Mouse (Mus musculus): ENCODE measurements around the gene 6030458C11Rik. TPM values are rescaled to one million over a fixed set of nuclear protein-coding genes. Genes with fewer than 3 reads are reported as not detected.

The 6030458C11Rik gene
- polyA plus RNA-seq, 1 experiment from 2014 or later, result 47.0 TPM

- no peak for ATAC-seq (ENCODE audit: insufficient number of reproducible peaks, insufficient read depth, low FRiP score, low read depth)
These were observed 63.7 kb downstream of the 6030458C11Rik start for GRCm38 (mm10) chr15:12760747-12761146.

DNA sequence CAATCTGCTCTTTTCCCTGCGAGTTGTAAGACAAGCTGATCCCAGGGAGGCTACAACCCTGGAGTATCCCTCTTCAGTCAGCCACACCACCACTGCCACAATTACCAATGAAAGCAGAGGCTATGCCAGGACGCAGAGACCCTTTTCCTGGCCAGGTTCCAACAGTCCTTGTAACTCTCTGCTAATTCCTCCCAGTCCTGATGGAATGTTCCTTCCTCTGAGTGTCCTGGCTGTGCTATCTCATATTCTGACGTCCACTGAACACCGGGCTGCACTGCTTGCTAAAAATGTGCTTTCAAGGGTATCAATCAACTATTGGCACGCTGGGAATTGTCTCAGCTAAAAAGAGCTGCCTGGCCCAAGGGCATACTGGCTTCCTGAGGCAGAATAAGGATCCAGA, 66.0 kb downstream of the 6030458C11Rik start:
- H3K4me1 ChIP-seq (ENCODE audit: control insufficient read depth, insufficient read depth, low read length), result no peaks in the 10 kb centered on the region
- ATAC-seq (ENCODE audit: insufficient number of reproducible peaks, insufficient read depth, low FRiP score, low read depth), result no peak
- 42% methylated on average over 5 of the region's 5 CpGs for WGBS
- no peak overlapping the region for H3K27ac ChIP-seq (ENCODE audit: low read length)
- no peaks in the 10 kb centered on the region for H3K27me3 ChIP-seq (ENCODE audit: control insufficient read depth, insufficient read depth, low read length)
- no peak overlapping the region for H3K4me2 ChIP-seq (replicated peaks; ENCODE audit: low read depth, low read length)
- H3K9me3 ChIP-seq (ENCODE audit: control insufficient read depth, low read depth, low read length), result no peaks in the 10 kb centered on the region
- no peaks in the 10 kb centered on the region for H3K36me3 ChIP-seq (ENCODE audit: control insufficient read depth, insufficient read depth, low read length)
- H3K4me3 ChIP-seq (ENCODE audit: low read depth, low read length), result no peak overlapping the region
- no peak overlapping the region for H3K9ac ChIP-seq (replicated peaks; ENCODE audit: low read depth, low read length)

More at GRCm38 (mm10) chr15:12760747-12761146, 63.7 kb downstream of the 6030458C11Rik start:
- H3K9ac ChIP-seq (replicated peaks; ENCODE audit: low read depth, low read length), result no peak overlapping the region
- H3K36me3 ChIP-seq (ENCODE audit: control insufficient read depth, insufficient read depth, low read length), result no peaks in the 10 kb centered on the region
- no peaks in the 10 kb centered on the region for H3K4me1 ChIP-seq (ENCODE audit: control insufficient read depth, insufficient read depth, low read length)
- no peak overlapping the region for H3K4me3 ChIP-seq (ENCODE audit: low read depth, low read length)
- WGBS, result 85% methylated on average over 6 of the region's 6 CpGs
- no peak overlapping the region for H3K27ac ChIP-seq (ENCODE audit: low read length)
- H3K4me2 ChIP-seq (replicated peaks; ENCODE audit: low read depth, low read length), result no peak overlapping the region
- no peaks in the 10 kb centered on the region for H3K9me3 ChIP-seq (ENCODE audit: control insufficient read depth, low read depth, low read length)
- no peaks in the 10 kb centered on the region for H3K27me3 ChIP-seq (ENCODE audit: control insufficient read depth, insufficient read depth, low read length)

Small RNA genes lying within 50 kb of the gene (microRNA-seq; reads per million reads assigned to microRNA genes)
- gene Gm47288, result not detected

Other genes with a start within 250 kb of the 6030458C11Rik start
- gene Pdzd2, start 84.7 kb downstream of the 6030458C11Rik start, polyA plus RNA-seq (2014; fragmentation: Nextera tagmentation; extraction: Ambion mirVana), result 32.8 and 34.7 TPM in 2 replicates
- gene Drosha, start 166 bp upstream of the 6030458C11Rik start, polyA plus RNA-seq (2014; fragmentation: Nextera tagmentation; extraction: Ambion mirVana), result 41.3 and 41.8 TPM in 2 replicates